Mouse (Mus musculus) bone marrow, adult 2 months (tissue): Measurements from ENCODE around the gene Olfr1140.

Experiments used
- CTCF ChIP-seq: fragments of 200-500 bp; IDR thresholded peaks from 2 replicates; pipeline ENCODE4 v1.5.1; 2011; ENCODE audit warnings: low read length, control low read depth; ENCODE audit not compliant: control insufficient read depth, insufficient read depth
- POLR2A ChIP-seq: fragments of 200-500 bp; IDR thresholded peaks from 2 replicates; pipeline ENCODE4 v1.6.1; 2011; ENCODE audit warnings: low read depth, mild to moderate bottlenecking, control low read depth, low read length, borderline replicate concordance; ENCODE audit not compliant: control insufficient read depth

GRCm38 (mm10) chr2:87693847-87694246 lies 49.7 kb upstream of the Olfr1140 start, which contains the start of gene Olfr1136:
- no peak for TF ChIP-seq CTCF
- TF ChIP-seq POLR2A: no peak
